Mouse (Mus musculus) liver, embryonic 14.5 days (tissue): Measurements from ENCODE around the gene Slc7a1. TPM values are rescaled to one million over a fixed set of nuclear protein-coding genes. Genes with fewer than 3 reads are reported as not detected.

Source experiments
- ATAC-seq: fragments of 200-750 bp; cut with Nextera tagmentation; 2 replicates; pipeline ENCODE4 v1.8.0; 2017; ENCODE audit warnings: moderate number of reproducible peaks, mild to moderate bottlenecking, moderate library complexity; ENCODE audit not compliant: insufficient read depth
- DNase-seq, 3 experiments: peaks; one replicate each; pipeline ENCODE4 v3.0.0-alpha.2; 2012 to 2013; ENCODE audit warnings: low read depth in 3 of 3, low spot score in 3 of 3
- H3K27ac ChIP-seq: fragments of 300-500 bp; sonication (generic); 2 replicates; pipeline ENCODE4 v1.5.1; 2014; ENCODE audit warnings: moderate library complexity, mild to moderate bottlenecking, control low read depth, inconsistent platforms
- H3K27me3 ChIP-seq: fragments of 300-500 bp; sonication (generic); 2 replicates; pipeline ENCODE4 v1.6.1; 2014; ENCODE audit warnings: mild to moderate bottlenecking, low read length, moderate library complexity; ENCODE audit not compliant: control insufficient read depth, insufficient read depth
- H3K36me3 ChIP-seq: fragments of 300-500 bp; sonication (generic); replicated peaks from 2 replicates; pipeline ENCODE4 v1.6.1; 2014; ENCODE audit warnings: low read depth; ENCODE audit not compliant: control insufficient read depth, insufficient read depth
- H3K4me1 ChIP-seq, 2 experiments: fragments of 200-500 bp in 1 of 2; fragments of 300-500 bp in 1 of 2; sonication (generic) in 1 of 2; replicated peaks; 2 replicates each; pipeline ENCODE4 v1.6.1; 2012 to 2014; ENCODE audit warnings: antibody characterized with exemption in 1 of 2, inconsistent platforms in 1 of 2, low read length in 1 of 2; ENCODE audit not compliant: control insufficient read depth in 2 of 2, insufficient read depth in 2 of 2
- H3K4me2 ChIP-seq: fragments of 300-500 bp; sonication (generic); 2 replicates; pipeline ENCODE4 v1.6.1; 2014; ENCODE audit warnings: low read depth, mild to moderate bottlenecking, control low read depth, moderate library complexity
- H3K4me3 ChIP-seq, 2 experiments: fragments of 200-500 bp in 1 of 2; fragments of 300-500 bp in 1 of 2; sonication (generic) in 1 of 2; 2 replicates each; pipeline ENCODE4 v1.5.1; 2012 to 2014; ENCODE audit warnings: low read depth in 2 of 2, low read length in 2 of 2, mild to moderate bottlenecking in 2 of 2, control low read depth in 1 of 2, inconsistent platforms in 1 of 2, moderate library complexity in 1 of 2; ENCODE audit not compliant: insufficient read depth in 1 of 2
- H3K9ac ChIP-seq: fragments of 300-500 bp; sonication (generic); replicated peaks from 2 replicates; pipeline ENCODE4 v1.6.1; 2014; ENCODE audit warnings: mild to moderate bottlenecking, control low read depth, moderate library complexity
- H3K9me3 ChIP-seq: fragments of 300-500 bp; sonication (generic); 2 replicates; pipeline ENCODE4 v1.6.1; 2016; ENCODE audit warnings: low read length, mixed read lengths; ENCODE audit not compliant: control insufficient read depth
- CTCF ChIP-seq: IDR thresholded peaks from 2 replicates; pipeline ENCODE4 v1.5.1; 2016; ENCODE audit warnings: antibody characterized with exemption, low read depth, control low read depth
- EP300 ChIP-seq: IDR thresholded peaks from 2 replicates; pipeline ENCODE4 v1.6.1; 2016; ENCODE audit warnings: antibody characterized with exemption, low read depth
- WGBS: fragments of 180-500 bp; shearing (Covaris S2); extraction: QIAGEN DNeasy Blood & Tissue Kit; methylation state at CpG from one replicate; pipeline ENCODE4 v1.1.7; 2014; ENCODE audit not compliant: insufficient replicate concordance; 5-methylcytosine and 5-hydroxymethylcytosine counted together
- polyA plus RNA-seq, 2 experiments: library from polyadenylated mRNA; depleted of rRNA in 1 of 2; stranded (reverse) in 1 of 2; unstranded in 1 of 2; fragments of >200 nt; fragmentation: Nextera tagmentation in 1 of 2; extraction: Ambion mirVana in 1 of 2; gene quantifications; 2 replicates each; pipeline versions ENCODE4 v1.2.1 to v1.2.3; 2012 to 2014

Slc7a1 gene
- polyA plus RNA-seq, 2 experiments = 4.7 to 17.7 TPM

DNA sequence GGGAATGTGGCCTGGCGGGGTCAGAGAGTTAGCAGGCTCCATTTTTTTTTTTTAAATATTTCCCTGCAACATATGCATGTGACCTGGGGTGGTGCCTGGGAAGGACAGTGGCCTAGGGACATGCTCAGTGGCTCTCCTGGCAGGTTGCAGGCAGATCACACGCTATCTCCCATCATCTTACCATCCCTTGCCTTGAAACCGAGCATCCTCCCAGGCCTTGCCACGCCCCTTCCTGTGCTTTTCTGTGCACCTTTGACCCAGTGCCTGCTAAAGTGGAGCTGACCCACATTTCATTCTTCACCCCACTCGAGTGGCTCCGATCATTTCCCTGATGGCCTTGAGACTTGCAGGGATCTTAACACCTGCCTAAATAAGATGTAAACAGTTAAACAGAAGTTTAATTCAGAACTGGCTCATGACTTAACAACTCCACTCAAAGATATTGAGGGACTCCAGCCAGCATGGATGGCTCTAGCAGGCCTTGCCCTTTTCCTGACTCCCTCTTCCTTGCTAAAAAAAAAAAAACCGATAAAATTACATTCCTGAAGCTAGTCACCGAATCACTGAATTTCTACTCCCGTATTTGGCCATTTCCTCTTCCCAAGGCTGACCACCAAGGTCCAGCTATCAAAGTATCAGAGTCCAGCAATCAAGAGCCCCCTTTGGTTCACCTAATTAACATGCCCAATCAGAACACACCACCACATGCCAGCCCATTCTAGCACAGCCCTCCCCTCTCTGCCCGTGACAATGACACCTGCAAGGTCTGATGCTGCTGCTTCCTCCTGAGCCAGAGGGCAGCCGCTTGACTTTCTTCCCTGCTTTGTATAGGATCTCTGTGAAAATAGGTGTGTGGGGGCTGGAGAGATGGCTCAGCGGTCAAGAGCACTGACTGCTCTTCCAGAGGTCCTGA lies 27.4 kb downstream of the Slc7a1 start:
- H3K9me3 ChIP-seq = peaks cover 2% of the 10 kb centered on the region; the same call in 1 of the 2 replicates
- WGBS = 75% methylated on average over 12 of the region's 12 CpGs
- no peak for DNase-seq

DNA sequence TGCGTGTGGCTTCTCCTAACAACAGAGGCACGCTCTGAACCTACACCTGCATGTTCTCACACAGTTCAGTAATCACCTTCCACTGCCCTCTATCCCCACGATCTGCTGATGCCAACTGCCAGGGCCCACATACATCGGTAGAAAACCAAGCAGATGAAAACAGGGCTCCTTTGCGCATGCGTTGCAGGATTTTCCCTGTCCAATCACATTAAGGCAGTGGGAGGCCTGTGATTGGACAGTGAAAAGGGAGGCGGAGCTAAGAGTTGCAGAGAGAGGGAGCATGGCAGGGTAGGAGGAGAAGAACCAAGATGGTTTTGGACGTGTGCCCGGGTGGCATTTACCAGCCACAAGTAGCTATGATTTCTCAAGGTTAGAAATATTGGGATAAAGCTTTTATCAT lies 28.3 kb downstream of the Slc7a1 start:
- TF ChIP-seq CTCF (no peak), EP300 (no peak)
- no peak overlapping the region for H3K27ac ChIP-seq
- no peak overlapping the region for H3K4me3 ChIP-seq
- no peak overlapping the region for H3K4me2 ChIP-seq
- peaks cover 7% of the 10 kb centered on the region for H3K36me3 ChIP-seq
- whole genome bisulfite sequencing = 87% methylated on average over 9 of the region's 9 CpGs
- H3K27me3 ChIP-seq = no peaks in the 10 kb centered on the region
- peaks cover 0 to 2% of the 10 kb centered on the region in 2 experiments; a peak in 2 of 4 replicates for H3K4me1 ChIP-seq
- H3K9me3 ChIP-seq = peaks cover under 1% of the 10 kb centered on the region; the same call in 1 of the 2 replicates
- H3K9ac ChIP-seq = no peak overlapping the region
- DNase-seq (no peak), ATAC-seq (no peak)

More for the DNA sequence above, 27.4 kb downstream of the Slc7a1 start:
- H3K9ac ChIP-seq = no peak overlapping the region
- H3K36me3 ChIP-seq = peaks cover 8% of the 10 kb centered on the region
- H3K27me3 ChIP-seq = no peaks in the 10 kb centered on the region
- no peaks in the 10 kb centered on the region for H3K4me1 ChIP-seq
- ATAC-seq = no peak
- H3K4me3 ChIP-seq = no peak overlapping the region
- TF ChIP-seq CTCF (no peak), EP300 (no peak)
- H3K4me2 ChIP-seq = no peak overlapping the region
- H3K27ac ChIP-seq = no peak overlapping the region

DNA sequence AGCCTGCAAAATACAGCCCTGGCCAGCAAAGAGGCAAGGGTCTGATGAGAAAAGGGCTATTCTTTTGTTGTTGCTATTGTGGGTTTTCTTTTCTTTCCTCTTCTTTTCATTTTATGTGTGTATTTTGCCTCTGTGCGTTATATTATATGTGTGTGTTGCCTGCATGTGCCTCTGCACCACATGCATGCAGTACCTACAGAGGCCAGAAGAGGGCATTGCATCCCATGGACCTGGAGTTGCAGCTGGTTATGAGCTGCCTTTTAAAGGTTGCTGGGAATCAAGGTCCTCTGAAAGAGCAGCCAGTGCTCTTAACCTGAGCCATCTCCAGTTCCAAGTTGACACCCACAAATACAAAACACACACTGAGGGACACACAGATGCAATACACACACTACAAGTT lies 29.1 kb downstream of the Slc7a1 start:
- DNase-seq (no peak), ATAC-seq (no peak)
- Histone ChIP-seq H3K4me3 (no peak overlapping the region), H3K9ac (no peak overlapping the region), H3K27ac (no peak overlapping the region), H3K4me2 (no peak overlapping the region), H3K27me3 (no peaks in the 10 kb centered on the region), H3K9me3 (no peaks in the 10 kb centered on the region), H3K36me3 (peaks cover under 1% of the 10 kb centered on the region; the same call in 1 of the 2 replicates), H3K4me1 (peaks cover 0 to 2% of the 10 kb centered on the region in 2 experiments; a peak in 2 of 4 replicates)
- 82% methylated on average over 1 of the region's 1 CpGs for WGBS
- TF ChIP-seq CTCF (peak; percentile 90), EP300 (no peak)

DNA sequence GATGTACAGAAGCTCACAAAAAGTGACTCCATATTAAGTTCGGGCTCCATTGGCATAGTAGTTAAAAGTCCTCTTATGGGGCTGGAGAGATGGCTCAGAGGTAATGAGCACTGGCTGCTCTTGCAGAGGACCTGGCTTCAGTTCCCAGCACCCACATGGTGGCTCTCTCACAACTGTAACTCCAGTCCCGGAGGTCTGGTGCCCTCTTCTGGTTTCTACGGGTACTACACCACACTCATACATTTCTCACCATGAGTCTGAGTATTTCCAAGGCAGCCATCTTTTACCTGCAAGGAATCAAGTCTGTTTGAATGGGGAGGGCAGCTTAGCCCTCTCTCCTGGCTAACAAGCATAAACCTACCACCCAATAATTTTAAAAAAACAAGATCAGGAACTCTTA lies 30.5 kb downstream of the Slc7a1 start:
- TF ChIP-seq EP300 (no peak), CTCF (peak; percentile 57)
- WGBS = 90% methylated on average over 3 of the region's 3 CpGs
- H3K4me1 ChIP-seq = peaks cover 0 to 2% of the 10 kb centered on the region in 2 experiments; a peak in 2 of 4 replicates

DNA sequence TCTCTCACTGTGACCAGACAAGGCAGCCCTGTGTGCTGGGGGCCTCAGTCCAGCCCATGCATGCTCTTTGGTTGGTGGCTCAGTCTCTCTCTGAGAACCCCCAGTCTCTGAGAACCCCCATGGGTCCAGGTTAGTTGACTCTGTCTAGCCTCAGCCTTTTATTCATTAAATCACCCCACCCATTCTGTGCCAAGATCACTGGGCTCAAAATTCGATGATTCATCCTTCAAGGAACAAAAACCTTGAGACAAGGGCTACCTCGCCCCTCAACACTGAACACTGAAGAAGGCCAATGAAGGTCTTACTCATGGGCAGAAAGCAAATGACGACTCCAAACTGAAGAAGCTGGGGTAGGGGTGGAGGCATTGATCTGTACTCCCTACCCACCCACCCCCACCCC lies 31.9 kb downstream of the Slc7a1 start:
- Histone ChIP-seq H3K4me2 (no peak overlapping the region), H3K27ac (no peak overlapping the region), H3K9me3 (no peaks in the 10 kb centered on the region), H3K4me1 (peaks cover 0 to 2% of the 10 kb centered on the region in 2 experiments; a peak in 2 of 4 replicates), H3K4me3 (no peak overlapping the region), H3K36me3 (no peaks in the 10 kb centered on the region; the same call in 1 of the 2 replicates), H3K9ac (no peak overlapping the region), H3K27me3 (no peaks in the 10 kb centered on the region)
- ATAC-seq (no peak), DNase-seq (no peak)
- no peak for TF ChIP-seq EP300
- no peak for TF ChIP-seq CTCF
- WGBS = 56% methylated on average over 3 of the region's 3 CpGs

More for the DNA sequence above, 30.5 kb downstream of the Slc7a1 start:
- no peaks in the 10 kb centered on the region for H3K9me3 ChIP-seq
- no peak overlapping the region for H3K27ac ChIP-seq
- H3K27me3 ChIP-seq = no peaks in the 10 kb centered on the region
- no peak overlapping the region for H3K9ac ChIP-seq
- no peak overlapping the region for H3K4me3 ChIP-seq
- ATAC-seq (no peak), DNase-seq (no peak)
- no peaks in the 10 kb centered on the region; the same call in 1 of the 2 replicates for H3K36me3 ChIP-seq
- H3K4me2 ChIP-seq = no peak overlapping the region
